Mouse (Mus musculus) megakaryocyte, adult 5-6 weeks (primary cell): ENCODE measurements around the gene Ppp2r2c. TPM values are rescaled to one million over a fixed set of nuclear protein-coding genes. Genes with fewer than 3 reads are reported as not detected.
A peak's percentile ranks its signal among the peaks of the same experiment; 100 is the strongest.

Experiments
- ATAC-seq: 2 replicates; pipeline ENCODE4 v1.8.0; 2016; ENCODE audit warnings: mild to moderate bottlenecking, inconsistent platforms; ENCODE audit not compliant: poor library complexity, severe bottlenecking
- total RNA-seq, 2 experiments: library from RNA; stranded (forward) in 1 of 2; stranded (reverse) in 1 of 2; fragments of 153-499, 151-499 nt in 1 of 2; fragments of 221-1000, 200-1000 nt in 1 of 2; gene quantifications; 2 replicates each; pipeline versions ENCODE4 v1.2.3 to v1.2.4; 2015 to 2017

The Ppp2r2c gene
- total RNA-seq, 2 experiments from 2014 or later = not detected

DNA sequence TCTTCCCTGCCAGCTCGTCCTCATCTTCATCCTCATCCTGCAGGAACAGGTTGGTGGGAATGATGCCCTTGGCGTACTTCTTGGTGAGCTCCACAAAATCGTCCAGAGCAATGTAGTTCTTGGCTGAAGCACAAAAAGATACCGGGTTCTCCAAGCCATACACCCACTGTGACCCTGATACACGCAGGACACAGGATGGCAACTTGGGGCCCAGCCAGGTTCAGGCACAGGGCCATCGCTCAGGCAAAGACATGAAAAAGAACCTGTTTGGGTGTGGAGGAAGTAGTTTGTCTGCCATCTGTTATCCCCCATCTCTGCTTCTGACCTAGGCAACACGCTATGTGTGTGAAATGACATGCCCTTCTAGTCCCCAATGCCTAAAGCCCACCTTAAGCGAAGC is 103.3 kb downstream of the Ppp2r2c start:
- ATAC-seq = no peak

- no peak for ATAC-seq
These were observed 107.0 kb downstream of the Ppp2r2c start for GRCm38 (mm10) chr5:36975336-36975735.

DNA sequence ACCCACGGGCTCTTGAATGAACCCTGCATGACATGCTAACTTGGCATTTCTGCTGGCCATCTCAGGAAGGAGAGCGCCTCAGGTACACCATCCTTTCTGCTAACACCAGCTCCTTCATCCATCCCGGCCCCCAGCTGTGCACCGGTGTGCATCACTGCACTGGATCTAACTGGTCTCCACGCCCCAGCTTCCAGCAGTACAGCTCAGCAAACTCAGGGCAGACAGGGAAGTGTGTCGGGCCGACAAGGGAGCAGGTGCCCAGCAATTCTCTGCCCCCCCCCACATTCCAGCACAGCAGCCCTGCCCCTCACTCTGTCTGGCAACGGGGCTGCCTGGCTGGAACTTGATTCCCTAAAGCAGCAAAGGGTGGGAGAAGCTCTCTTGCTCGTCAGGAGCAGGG is 109.5 kb downstream of the Ppp2r2c start:
- no peak for ATAC-seq

- no peak for ATAC-seq
These were observed 110.7 kb downstream of the Ppp2r2c start for GRCm38 (mm10) chr5:36979001-36979400.

DNA sequence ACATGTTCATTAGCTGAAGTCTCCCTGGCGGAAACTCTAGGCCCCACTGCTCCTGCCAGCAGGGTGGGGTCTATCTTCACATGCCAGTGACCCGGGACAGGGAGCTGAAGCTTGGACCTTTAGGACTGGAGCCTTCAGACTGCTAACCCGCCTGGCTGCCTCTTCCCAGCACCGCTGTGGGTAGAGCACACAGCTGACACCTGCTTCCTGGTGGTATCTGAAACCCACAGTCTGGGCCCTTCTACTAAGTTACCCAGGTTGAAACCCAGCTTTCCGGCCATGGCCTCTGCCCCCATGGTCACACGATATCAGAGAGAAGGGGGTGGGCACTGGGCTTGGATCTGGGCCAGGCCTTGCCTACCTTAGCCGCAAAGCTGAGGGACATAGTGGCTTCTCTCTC is 111.3 kb downstream of the Ppp2r2c start:
- peak; percentile 44 for ATAC-seq

DNA sequence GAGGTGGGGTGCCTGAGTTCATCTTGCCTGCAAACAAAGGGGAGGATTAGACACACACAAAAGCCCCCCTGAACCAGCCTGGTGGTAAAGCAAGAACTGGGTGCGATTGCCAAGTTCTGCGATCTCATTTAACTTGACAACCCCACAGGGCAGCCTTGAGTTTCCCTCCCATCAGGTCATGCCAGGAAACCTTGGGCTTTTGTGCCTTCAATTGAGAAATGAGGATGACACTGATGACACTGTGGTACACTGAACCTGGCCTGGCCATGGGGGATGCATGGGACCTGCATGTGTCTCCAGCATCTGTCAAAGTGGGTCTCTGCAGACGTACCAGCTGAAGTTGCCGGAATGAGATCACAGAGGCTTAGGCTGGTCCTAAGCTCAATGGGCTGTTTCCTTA is 114.0 kb downstream of the Ppp2r2c start:
- no peak for ATAC-seq

DNA sequence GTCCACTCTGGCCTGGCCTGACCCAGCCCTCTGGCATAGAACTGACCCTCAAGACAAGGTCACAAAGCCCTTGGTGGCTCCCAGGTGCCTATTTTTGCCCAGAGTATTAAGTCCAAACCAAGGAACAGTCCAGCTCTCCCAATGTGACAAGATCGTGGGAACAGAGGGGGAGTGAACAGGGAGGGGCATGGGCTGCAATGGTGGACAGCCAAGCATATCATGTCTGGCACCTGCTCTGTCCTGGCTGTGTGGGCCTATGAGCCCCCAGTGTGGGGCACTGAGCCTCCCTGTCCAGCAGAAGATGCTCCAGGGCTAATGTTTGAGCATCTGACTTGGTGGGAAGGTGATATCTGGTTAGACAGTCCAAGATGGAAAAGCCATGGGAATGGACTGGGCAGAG is 118.3 kb downstream of the Ppp2r2c start:
- ATAC-seq = no peak

GRCm38 (mm10) chr5:36988124-36988780 is 119.9 kb downstream of the Ppp2r2c start:
- ATAC-seq = peak; percentile 7

DNA sequence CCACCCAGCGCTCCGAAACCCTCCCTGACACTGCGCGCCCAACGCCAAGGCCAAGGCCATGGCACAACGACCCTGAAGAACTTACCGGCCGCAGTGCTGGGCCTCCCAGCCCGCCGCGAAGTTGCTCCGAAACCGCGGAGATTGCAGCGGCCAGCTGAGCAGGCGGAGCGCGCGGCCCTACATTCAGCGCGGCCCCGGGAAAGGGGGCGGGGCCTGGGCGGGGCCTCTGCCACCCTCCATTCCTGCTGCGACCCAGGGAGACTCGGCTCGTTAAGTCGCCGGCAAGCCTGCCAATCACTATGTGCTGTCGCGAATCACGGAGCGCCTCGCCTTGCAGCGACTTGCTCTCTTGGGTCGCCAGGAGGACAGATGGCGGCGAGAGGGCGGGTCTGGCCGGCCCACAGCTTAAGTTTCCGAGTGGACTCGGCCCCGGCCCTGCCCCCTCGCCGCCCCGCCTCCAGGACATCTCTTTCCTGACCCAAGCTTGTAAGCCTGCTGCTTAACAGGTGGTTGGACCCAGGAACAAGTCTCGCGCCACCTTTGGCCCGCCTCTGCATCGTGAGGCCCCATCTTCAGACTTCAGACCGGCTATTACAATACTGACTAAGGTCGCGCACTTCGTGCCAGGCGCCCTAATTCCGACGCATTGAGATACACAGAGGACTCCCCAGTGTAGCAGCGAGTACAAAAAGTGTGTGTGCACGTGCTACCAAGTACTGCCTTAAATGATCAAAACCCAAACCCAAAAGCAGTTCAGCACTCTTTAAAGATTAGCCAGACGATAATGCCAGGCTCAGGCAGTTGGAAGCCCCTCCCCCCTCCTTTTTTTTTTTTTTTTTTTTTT is 120.7 kb downstream of the Ppp2r2c start, which contains the start of gene Wfs1:
TSS of gene Wfs1 (minus strand) at position 425 of the 844 bp plus-strand sequence.
- peak; percentile 96 for ATAC-seq

DNA sequence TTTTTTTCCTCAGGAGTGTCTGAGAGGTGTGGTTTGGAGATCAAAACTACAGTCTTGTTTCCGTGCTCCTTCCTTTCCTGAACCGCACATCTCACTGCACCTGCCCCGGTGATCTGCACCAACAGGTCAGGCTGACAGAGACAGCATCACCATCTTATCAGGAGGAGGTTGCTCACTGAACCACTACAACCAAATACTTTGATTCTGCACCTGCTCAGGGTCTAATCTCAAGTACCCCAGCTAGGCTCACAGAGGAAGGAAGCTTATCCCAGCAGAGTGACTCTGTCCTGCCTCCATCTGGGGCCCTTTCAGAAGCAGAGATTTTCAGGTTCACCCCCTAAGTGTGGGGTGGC is 121.3 kb downstream of the Ppp2r2c start:
- ATAC-seq = no peak

DNA sequence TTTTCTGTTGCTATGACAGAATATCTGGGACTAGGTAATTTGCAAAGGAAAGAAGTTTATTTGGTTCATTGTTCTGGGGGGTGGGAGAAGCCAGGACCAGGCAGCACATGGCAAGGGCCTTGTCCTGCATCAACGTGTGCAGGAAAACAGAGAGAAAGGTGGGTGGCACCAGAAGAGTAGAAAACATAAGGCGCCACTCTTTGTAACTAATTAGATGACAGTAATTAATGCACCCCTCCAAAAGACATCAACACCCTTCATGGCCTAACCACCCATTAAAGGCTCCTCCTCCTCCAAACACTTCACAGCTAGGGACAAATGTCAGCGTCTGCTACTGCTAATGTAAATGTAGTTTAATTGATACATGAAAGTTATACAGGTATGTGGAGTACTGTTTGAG is 121.9 kb downstream of the Ppp2r2c start:
- ATAC-seq = no peak

DNA sequence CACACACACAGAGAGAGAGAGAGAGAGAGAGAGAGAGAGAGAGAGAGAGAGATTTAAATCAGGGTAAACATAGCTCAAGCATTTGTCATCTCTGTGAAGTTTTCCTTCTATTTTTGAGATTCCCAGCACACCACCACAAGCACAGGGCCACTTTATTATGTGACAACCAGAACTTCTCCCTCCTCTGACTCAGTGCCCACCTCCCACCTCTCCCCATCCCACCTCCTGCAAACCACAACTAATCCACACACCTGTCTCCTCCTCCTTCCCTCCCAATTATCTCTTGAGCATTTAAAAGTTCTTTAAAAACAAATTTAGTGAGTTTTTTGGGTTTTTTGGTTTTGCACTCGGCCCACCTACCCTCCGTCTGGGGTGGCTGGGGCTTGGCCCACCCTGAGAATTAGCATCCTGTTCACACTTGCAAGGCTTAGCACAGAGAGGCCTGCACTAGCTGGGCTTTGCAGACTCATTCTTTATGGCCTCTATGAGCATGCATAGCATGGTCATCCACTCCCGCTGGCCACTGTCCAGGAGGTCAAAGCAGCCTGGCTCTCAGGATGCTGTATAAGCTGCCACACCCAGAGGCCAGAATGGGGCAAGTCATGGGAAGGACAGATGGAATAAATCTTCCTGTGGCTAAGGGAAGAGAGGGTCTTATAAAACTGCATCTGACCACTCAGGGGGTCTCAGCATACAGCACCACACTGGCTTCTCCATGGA is 122.5 kb downstream of the Ppp2r2c start:
- ATAC-seq = no peak

- ATAC-seq = no peak
These were observed 128.1 kb downstream of the Ppp2r2c start for GRCm38 (mm10) chr5:36996410-36996809.

DNA sequence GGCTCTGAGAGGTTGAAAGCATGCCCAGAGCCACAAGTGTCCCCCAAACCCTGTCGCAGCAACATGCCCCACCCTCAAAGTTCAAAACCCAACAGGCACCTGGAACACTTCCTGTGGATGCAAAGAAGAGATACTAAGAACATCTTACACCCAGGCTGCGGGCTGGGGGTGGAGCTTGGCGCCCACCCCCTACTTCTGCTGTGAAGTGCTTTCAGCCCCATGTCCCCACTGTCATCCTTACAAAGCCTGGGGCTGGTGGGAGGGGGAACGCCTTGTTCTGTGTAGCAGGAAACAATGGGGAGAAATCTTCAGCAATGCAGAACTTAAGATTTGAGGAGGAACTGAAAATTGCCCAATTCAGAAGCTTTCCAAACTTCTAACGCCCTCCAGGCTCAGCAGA is 129.7 kb downstream of the Ppp2r2c start:
- ATAC-seq = peak; percentile 90

DNA sequence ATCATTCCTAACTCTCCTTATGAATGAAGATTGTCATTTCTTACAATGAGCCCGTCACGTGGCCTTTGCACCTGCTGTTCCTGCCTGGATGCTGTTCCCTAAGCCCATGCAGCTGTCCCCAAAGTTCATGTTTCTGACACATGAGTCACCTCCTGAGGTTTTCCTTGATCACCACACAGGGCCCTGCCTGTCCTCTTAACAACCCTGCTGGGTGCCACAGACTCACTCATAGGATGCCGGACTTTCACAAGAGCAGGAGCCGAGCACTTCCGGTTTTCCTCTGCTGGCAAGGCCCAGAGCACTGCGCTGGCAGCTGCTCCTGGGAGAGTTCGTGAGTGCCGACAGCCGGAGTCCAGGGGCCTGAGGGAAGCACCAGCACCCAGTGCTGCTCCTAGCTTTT is 132.7 kb downstream of the Ppp2r2c start:
- ATAC-seq = no peak

GRCm38 (mm10) chr5:37002001-37002400 is 133.7 kb downstream of the Ppp2r2c start:
- ATAC-seq = 0 out of 2 replicates have a peak, but pooled peaks have one; percentile 27

Other genes with a start within 250 kb of the Ppp2r2c start
- 20.0 and 27.1 TPM in 2 replicates for gene D5Ertd579e, start 172.5 kb upstream of the Ppp2r2c start, total RNA-seq (2015)
- gene D5Ertd579e, start 172.5 kb upstream of the Ppp2r2c start, total RNA-seq (2017) = 35.9 and 36.0 TPM in 2 replicates
- gene Bloc1s4, start 119.9 kb upstream of the Ppp2r2c start, total RNA-seq (2015) = 11.4 and 14.9 TPM in 2 replicates
- gene Bloc1s4, start 119.9 kb upstream of the Ppp2r2c start, total RNA-seq (2017) = 12.2 and 13.2 TPM in 2 replicates
- gene Mrfap1, start 71.7 kb upstream of the Ppp2r2c start, total RNA-seq (2015) = 194 and 201 TPM in 2 replicates
- gene Mrfap1, start 71.7 kb upstream of the Ppp2r2c start, total RNA-seq (2017) = 227 and 275 TPM in 2 replicates
- 29.5 and 42.3 TPM in 2 replicates for gene Man2b2, start 37.9 kb upstream of the Ppp2r2c start, total RNA-seq (2015)
- 19.7 and 23.9 TPM in 2 replicates for gene Man2b2, start 37.9 kb upstream of the Ppp2r2c start, total RNA-seq (2017)
- 5.3 and 5.4 TPM in 2 replicates for gene Wfs1, start 120.7 kb downstream of the Ppp2r2c start, total RNA-seq (2015)
- 6.0 and 7.5 TPM in 2 replicates for gene Wfs1, start 120.7 kb downstream of the Ppp2r2c start, total RNA-seq (2017)
- not detected in 2 replicates for gene Gm1043, start 216.9 kb downstream of the Ppp2r2c start, total RNA-seq (2015)
- gene Gm1043, start 216.9 kb downstream of the Ppp2r2c start, total RNA-seq (2017) = 0.20 TPM in 1 of 2 replicates, not detected in the other